ENCODE assay signal across 14 mouse cellular contexts in genomic region chr8:120740579-120740978, GRCm38 (mm10).
"Had no signal": no experiment of that assay in that cellular context is flagged by ENCODE, and none has a peak within 500 bp of the region (broad histone marks: within the 10 kb centered on the region; RNA-seq: fewer than 3 reads in every experiment).

No protein-coding gene starts in this region.

- H3K27ac ChIP-seq: layer of hippocampus, adult 2 months; limb, embryonic 12.5 days; liver, embryonic 14.5 days; midbrain, embryonic 12.5 days; neural tube, embryonic 13.5 days had no signal

- H3K9me3 ChIP-seq: midbrain, embryonic 12.5 days; neural tube, embryonic 13.5 days had no signal

- DNase-seq: kidney, postnatal 10 days; kidney, postnatal 4 days; liver; lung, embryonic 14.5 days; retina, postnatal 1 day; right cerebral cortex, postnatal 14 days; thymus, adult 18-20 months; thymus, postnatal 36 days had no signal

- H3K36me3 ChIP-seq: limb, embryonic 12.5 days; midbrain, embryonic 12.5 days; neural tube, embryonic 13.5 days had no signal

- H3K4me2 ChIP-seq: limb, embryonic 12.5 days; lung, embryonic 14.5 days; midbrain, embryonic 12.5 days; neural tube, embryonic 13.5 days had no signal

- H3K4me3 ChIP-seq: layer of hippocampus, adult 2 months; limb, embryonic 12.5 days; midbrain, embryonic 12.5 days; neural tube, embryonic 13.5 days had no signal

- ATAC-seq: midbrain, embryonic 16.5 days had no signal

- H3K9ac ChIP-seq: limb, embryonic 12.5 days; liver, embryonic 14.5 days; lung, embryonic 14.5 days; midbrain, embryonic 12.5 days; neural tube, embryonic 13.5 days had no signal
